Mouse (Mus musculus) neural tube, embryonic 11.5 days (tissue): ENCODE measurements around the gene Prlhr. TPM values are rescaled to one million over a fixed set of nuclear protein-coding genes. Genes with fewer than 3 reads are reported as not detected.

ENCODE experiments used
- ATAC-seq: fragments of 200-750 bp; cut with Nextera tagmentation; 2 replicates; pipeline ENCODE4 v1.8.0; 2017; ENCODE audit warnings: moderate number of reproducible peaks, mild to moderate bottlenecking, moderate TSS enrichment, moderate library complexity; ENCODE audit not compliant: insufficient read depth, low FRiP score, low TSS enrichment
- DNase-seq: peaks from one replicate; pipeline ENCODE4 v3.0.0-alpha.2; 2015; ENCODE audit warnings: low spot score
- H3K27ac ChIP-seq: fragments of 300-500 bp; sonication (generic); 2 replicates; pipeline ENCODE4 v1.5.1; 2014; ENCODE audit warnings: low read depth, mild to moderate bottlenecking, low read length
- H3K27me3 ChIP-seq: fragments of 300-500 bp; sonication (generic); 2 replicates; pipeline ENCODE4 v1.6.1; 2014; ENCODE audit warnings: mild to moderate bottlenecking, low read length, mixed read lengths; ENCODE audit not compliant: control insufficient read depth, insufficient read depth
- H3K36me3 ChIP-seq: fragments of 300-500 bp; sonication (generic); 2 replicates; pipeline ENCODE4 v1.6.1; 2014; ENCODE audit warnings: mild to moderate bottlenecking, low read length, moderate library complexity, mixed read lengths; ENCODE audit not compliant: control insufficient read depth, insufficient read depth
- H3K4me1 ChIP-seq: fragments of 300-500 bp; sonication (generic); 2 replicates; pipeline ENCODE4 v1.6.1; 2014; ENCODE audit warnings: low read length, mixed read lengths; ENCODE audit not compliant: control insufficient read depth, insufficient read depth
- H3K4me2 ChIP-seq: fragments of 300-500 bp; sonication (generic); 2 replicates; pipeline ENCODE4 v1.6.1; 2014; ENCODE audit warnings: low read depth, mild to moderate bottlenecking, moderate library complexity
- H3K4me3 ChIP-seq: fragments of 300-500 bp; sonication (generic); 2 replicates; pipeline ENCODE4 v1.5.1; 2014; ENCODE audit warnings: low read depth, low read length
- H3K9ac ChIP-seq: fragments of 300-500 bp; sonication (generic); 2 replicates; pipeline ENCODE4 v1.6.1; 2014; ENCODE audit warnings: mild to moderate bottlenecking, low read length
- H3K9me3 ChIP-seq: fragments of 300-500 bp; sonication (generic); 2 replicates; pipeline ENCODE4 v1.6.1; 2016; ENCODE audit warnings: low read length; ENCODE audit not compliant: control insufficient read depth
- WGBS: fragments of 180-500 bp; shearing (Covaris S2); extraction: QIAGEN DNeasy Blood & Tissue Kit; methylation state at CpG from one replicate; pipeline ENCODE4 v1.1.7; 2014; 5-methylcytosine and 5-hydroxymethylcytosine counted together
- polyA plus RNA-seq: library from polyadenylated mRNA; unstranded; fragments of >200 nt; fragmentation: Nextera tagmentation; extraction: Ambion mirVana; gene quantifications from 2 replicates; pipeline ENCODE4 v1.2.1, GENCODE M21; 2014

Gene Prlhr
- polyA plus RNA-seq, 1 experiment from 2014 or later = not detected

DNA sequence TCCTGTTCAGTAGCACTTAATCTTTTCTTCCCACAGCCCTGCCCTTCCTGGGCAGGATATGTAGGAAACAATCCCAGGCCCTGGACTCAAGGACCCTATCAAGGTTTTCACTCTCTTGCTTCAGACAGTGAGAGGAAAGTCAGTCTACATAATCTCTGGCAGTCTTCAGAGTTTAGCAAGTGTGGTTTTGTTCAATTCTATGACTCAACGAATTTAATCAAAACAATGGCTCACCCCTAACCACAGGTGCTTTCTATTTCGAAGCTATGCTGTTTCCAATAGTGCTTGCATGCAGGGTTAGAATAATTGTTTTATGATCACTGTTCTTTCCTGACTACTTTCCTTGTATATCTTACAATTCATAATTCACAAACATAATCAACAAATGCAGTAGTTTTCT lies 9.7 kb upstream of the Prlhr start:
- DNase-seq = no peak
- H3K9me3 ChIP-seq = no peaks in the 10 kb centered on the region
- ATAC-seq = no peak
- WGBS = 75% methylated on average over 2 of the region's 2 CpGs
- H3K4me1 ChIP-seq = no peaks in the 10 kb centered on the region
- H3K27me3 ChIP-seq = no peaks in the 10 kb centered on the region
- no peak overlapping the region for H3K9ac ChIP-seq
- H3K27ac ChIP-seq = no peak overlapping the region
- H3K4me3 ChIP-seq = no peak overlapping the region
- no peak overlapping the region for H3K4me2 ChIP-seq
- H3K36me3 ChIP-seq = no peaks in the 10 kb centered on the region

DNA sequence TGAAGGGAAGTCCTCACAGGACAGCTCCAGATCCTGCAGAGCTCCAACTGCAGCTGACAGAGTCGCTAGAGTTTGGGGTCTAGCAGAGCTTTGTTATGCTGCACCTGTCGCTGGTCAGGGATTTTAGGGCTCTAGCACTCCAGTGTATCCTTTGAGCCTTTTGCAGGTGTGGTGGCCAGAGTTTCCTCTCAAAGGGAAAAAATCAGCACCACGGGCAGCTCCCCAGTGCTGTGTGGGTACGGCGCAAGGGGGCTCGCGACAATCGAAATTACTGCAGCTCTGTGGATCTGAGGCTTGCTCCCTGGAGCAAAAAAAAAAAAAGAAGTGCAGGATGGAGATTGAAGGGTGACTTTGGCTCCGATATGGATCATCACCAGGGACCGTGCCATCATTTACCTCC lies 742 bp upstream of the Prlhr start:
- WGBS = 2% methylated on average over 10 of the region's 10 CpGs
- no peaks in the 10 kb centered on the region; the same call in 1 of the 2 replicates for H3K4me1 ChIP-seq
- no peak overlapping the region for H3K27ac ChIP-seq
- no peak overlapping the region for H3K4me3 ChIP-seq
- ATAC-seq (no peak), DNase-seq (peak; percentile 66)
- H3K9me3 ChIP-seq = no peaks in the 10 kb centered on the region
- no peak overlapping the region for H3K9ac ChIP-seq
- H3K4me2 ChIP-seq = no peak overlapping the region
- peaks cover 35% of the 10 kb centered on the region for H3K27me3 ChIP-seq
- H3K36me3 ChIP-seq = no peaks in the 10 kb centered on the region

DNA sequence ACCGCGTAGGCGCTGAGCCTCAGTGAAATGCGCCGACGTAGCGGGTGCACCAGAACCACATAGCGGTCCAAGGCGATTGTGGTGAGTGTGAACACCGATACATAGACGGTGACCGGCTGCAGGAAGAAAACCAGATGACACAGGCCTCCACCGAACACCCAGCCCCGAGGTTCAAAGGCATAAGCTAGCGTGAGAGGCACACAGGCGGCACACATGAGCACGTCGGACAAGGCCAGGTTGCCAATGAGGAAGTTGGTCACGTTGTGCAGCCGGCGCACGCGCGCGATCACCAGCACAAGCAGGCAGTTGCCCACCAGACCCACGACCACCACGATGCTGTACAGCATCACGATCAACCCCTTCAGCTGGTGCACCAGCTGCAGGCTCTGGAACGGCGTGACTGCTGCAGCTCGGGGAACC lies 506 bp downstream of the Prlhr start:
- WGBS = 14% methylated on average over 31 of the region's 31 CpGs
- Histone ChIP-seq H3K4me2 (peak overlapping the region; percentile 60), H3K27ac (no peak overlapping the region), H3K4me3 (peak overlapping the region; percentile 31), H3K9ac (no peak overlapping the region), H3K9me3 (no peaks in the 10 kb centered on the region), H3K27me3 (peaks cover 35% of the 10 kb centered on the region), H3K36me3 (no peaks in the 10 kb centered on the region), H3K4me1 (no peaks in the 10 kb centered on the region; the same call in 1 of the 2 replicates)
- no peak for ATAC-seq
- DNase-seq = no peak

DNA sequence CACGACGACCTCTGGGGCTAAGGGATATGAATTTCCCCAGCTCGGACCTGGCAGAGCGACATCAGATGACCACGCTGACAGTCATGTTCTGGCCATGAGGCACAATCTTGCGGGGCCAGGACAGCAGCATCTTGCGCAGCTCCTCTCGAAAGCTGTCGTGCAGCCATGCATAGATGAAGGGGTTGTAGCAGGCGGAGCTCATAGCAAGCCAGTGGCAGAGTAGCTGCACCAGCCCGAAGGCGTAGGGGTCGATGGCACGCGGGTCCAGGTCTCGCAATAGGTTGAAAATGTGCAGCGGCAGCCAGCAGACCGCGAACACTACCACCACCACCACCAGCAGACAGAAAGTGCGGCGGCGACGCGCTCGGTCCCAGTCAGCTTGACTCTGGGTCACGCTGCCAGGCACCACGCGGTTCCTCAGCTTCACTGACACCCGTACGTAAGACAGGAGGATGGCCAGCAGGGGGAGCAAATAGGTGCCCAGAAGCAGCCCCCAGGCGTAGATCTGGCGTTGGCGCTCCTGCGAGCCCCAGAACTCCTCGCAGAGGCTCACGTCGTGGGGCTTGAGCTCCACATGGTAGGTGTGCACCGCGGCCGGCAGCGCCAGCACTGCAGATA lies 1.0 kb downstream of the Prlhr start:
- DNase-seq = peak; percentile 82
- Histone ChIP-seq H3K4me3 (peak overlapping the region; percentile 31), H3K27ac (no peak overlapping the region), H3K4me1 (no peaks in the 10 kb centered on the region; the same call in 1 of the 2 replicates), H3K9ac (no peak overlapping the region), H3K36me3 (no peaks in the 10 kb centered on the region), H3K27me3 (peaks cover 35% of the 10 kb centered on the region), H3K9me3 (no peaks in the 10 kb centered on the region), H3K4me2 (peak overlapping the region; percentile 60)
- 3% methylated on average over 39 of the region's 41 CpGs for WGBS
- ATAC-seq = peak; percentile 81

DNA sequence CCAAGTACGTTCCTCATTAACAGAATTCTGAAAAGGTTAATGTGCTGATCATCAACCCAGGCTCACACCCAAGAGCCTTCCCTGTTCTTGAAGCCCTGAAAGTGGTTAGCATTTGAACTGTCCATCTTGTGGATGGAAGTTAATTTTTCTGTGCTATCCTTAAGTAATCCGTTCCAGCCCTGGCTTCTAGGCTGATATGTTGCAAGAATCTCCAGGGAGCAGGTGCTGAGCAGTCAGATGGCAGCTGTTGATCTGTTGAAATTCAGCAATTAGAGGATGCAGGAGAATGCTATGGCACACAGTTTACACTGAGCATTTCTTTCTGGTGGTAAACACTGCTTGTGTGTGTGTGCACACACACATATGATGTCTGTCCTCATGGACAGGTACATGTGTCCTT lies 2.4 kb downstream of the Prlhr start:
- no peak for DNase-seq
- H3K27me3 ChIP-seq = peaks cover 35% of the 10 kb centered on the region

DNA sequence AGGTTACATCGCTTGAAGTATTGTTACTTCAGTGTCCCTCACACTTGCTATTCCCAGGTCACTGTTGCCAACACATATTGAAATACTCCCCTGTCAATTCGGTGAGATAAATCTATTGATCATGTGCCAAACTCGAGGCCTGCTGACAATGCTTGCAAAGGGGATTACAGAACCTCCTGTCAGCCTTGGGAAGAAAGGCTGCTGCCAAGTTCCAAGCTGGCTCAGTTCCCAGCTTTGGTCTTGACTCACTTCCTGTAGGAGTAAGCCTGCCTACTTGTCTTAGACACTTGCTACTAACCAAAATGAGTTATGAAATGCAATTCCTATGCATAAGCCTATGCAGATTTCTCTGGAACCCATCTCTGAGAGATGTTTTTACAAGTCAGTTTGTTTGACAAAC lies 4.2 kb downstream of the Prlhr start:
- H3K27me3 ChIP-seq = peaks cover 28% of the 10 kb centered on the region
- H3K9me3 ChIP-seq = no peaks in the 10 kb centered on the region
- WGBS = 67% methylated on average over 3 of the region's 3 CpGs
- H3K27ac ChIP-seq = no peak overlapping the region
- DNase-seq (no peak), ATAC-seq (no peak)
- H3K4me3 ChIP-seq = no peak overlapping the region
- H3K4me2 ChIP-seq = no peak overlapping the region
- H3K4me1 ChIP-seq = no peaks in the 10 kb centered on the region; the same call in 1 of the 2 replicates
- no peaks in the 10 kb centered on the region for H3K36me3 ChIP-seq
- H3K9ac ChIP-seq = no peak overlapping the region

More for the DNA sequence above, 2.4 kb downstream of the Prlhr start:
- Histone ChIP-seq H3K9me3 (no peaks in the 10 kb centered on the region), H3K27ac (no peak overlapping the region), H3K4me2 (no peak overlapping the region), H3K9ac (no peak overlapping the region), H3K36me3 (no peaks in the 10 kb centered on the region), H3K4me1 (no peaks in the 10 kb centered on the region; the same call in 1 of the 2 replicates), H3K4me3 (no peak overlapping the region)
- WGBS = 75% methylated on average over 2 of the region's 2 CpGs
- ATAC-seq = no peak

DNA sequence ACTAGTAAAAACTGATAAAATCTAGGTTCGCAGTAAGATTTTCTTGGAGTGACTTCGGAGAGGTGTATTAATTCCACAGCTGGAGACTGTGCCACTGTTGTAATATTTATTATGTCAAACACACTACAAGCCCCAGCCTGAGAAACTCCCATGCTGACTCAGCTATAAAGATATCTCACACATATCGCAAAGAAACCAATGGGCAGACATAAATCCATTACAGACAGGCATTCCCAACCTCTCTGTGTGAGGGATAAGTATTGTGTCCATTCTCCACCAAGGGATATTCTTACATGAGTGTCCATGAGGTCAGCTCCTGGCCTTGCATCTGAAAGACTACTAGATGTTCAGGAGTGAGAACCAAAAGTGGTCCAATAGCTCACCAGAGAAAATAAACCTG lies 4.7 kb downstream of the Prlhr start:
- Histone ChIP-seq H3K4me1 (no peaks in the 10 kb centered on the region; the same call in 1 of the 2 replicates), H3K27me3 (peaks cover 24% of the 10 kb centered on the region), H3K9me3 (no peaks in the 10 kb centered on the region), H3K27ac (no peak overlapping the region), H3K4me3 (no peak overlapping the region), H3K9ac (no peak overlapping the region), H3K4me2 (no peak overlapping the region), H3K36me3 (no peaks in the 10 kb centered on the region)
- no peak for DNase-seq
- 89% methylated on average over 3 of the region's 3 CpGs for WGBS
- no peak for ATAC-seq

DNA sequence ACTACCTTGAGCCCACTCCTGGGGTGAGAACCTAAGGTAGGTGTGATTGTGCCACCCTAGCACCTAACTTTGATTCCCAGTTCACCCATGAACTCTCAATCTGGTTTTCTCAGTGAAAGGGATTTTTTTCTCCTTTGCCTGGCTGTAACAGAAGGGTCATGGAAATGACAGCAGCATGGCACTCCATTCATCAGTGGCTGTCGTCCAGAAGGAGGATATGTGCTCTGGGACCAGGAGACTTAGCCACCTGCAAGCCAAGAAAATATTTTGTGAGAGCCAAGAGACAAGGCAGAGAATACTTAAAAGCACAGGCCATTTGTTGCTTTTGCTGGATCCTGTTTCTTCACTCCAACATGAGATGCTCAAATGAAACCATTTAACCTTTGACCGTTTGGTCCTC lies 6.6 kb downstream of the Prlhr start:
- DNase-seq (no peak), ATAC-seq (no peak)
- Histone ChIP-seq H3K36me3 (no peaks in the 10 kb centered on the region), H3K27me3 (peaks cover 4% of the 10 kb centered on the region; the same call in 1 of the 2 replicates), H3K9ac (no peak overlapping the region), H3K9me3 (no peaks in the 10 kb centered on the region), H3K4me3 (no peak overlapping the region), H3K27ac (no peak overlapping the region), H3K4me1 (no peaks in the 10 kb centered on the region), H3K4me2 (no peak overlapping the region)
- WGBS = 60% methylated on average over 2 of the region's 2 CpGs

DNA sequence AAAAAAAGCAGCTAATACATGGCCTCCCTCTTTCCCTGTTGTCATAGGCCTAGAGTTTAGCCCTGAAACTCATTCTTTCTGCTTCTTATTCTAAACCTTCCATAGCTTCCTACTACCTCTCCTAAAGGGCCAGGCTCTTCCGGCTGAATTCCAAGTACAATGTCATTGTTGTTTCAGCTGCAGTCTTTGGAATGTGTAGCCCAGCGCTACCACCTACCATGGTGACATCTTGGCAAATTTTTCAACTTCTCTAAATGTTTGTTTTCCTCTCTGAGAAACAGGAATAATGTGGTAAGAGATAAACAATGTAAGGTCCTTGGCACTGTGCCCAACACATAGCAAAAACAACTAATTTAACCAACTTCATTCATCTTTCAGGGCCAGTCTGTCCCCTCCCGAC lies 8.4 kb downstream of the Prlhr start:
- H3K4me2 ChIP-seq = no peak overlapping the region
- no peak overlapping the region for H3K27ac ChIP-seq
- no peak for ATAC-seq
- 62% methylated on average over 3 of the region's 3 CpGs for WGBS
- H3K36me3 ChIP-seq = no peaks in the 10 kb centered on the region
- H3K4me3 ChIP-seq = no peak overlapping the region
- H3K9ac ChIP-seq = no peak overlapping the region
- H3K27me3 ChIP-seq = no peaks in the 10 kb centered on the region
- H3K9me3 ChIP-seq = no peaks in the 10 kb centered on the region
- no peaks in the 10 kb centered on the region for H3K4me1 ChIP-seq
- no peak for DNase-seq
